8 mouse cellular contexts compared by ENCODE assay signal in the genomic region with DNA sequence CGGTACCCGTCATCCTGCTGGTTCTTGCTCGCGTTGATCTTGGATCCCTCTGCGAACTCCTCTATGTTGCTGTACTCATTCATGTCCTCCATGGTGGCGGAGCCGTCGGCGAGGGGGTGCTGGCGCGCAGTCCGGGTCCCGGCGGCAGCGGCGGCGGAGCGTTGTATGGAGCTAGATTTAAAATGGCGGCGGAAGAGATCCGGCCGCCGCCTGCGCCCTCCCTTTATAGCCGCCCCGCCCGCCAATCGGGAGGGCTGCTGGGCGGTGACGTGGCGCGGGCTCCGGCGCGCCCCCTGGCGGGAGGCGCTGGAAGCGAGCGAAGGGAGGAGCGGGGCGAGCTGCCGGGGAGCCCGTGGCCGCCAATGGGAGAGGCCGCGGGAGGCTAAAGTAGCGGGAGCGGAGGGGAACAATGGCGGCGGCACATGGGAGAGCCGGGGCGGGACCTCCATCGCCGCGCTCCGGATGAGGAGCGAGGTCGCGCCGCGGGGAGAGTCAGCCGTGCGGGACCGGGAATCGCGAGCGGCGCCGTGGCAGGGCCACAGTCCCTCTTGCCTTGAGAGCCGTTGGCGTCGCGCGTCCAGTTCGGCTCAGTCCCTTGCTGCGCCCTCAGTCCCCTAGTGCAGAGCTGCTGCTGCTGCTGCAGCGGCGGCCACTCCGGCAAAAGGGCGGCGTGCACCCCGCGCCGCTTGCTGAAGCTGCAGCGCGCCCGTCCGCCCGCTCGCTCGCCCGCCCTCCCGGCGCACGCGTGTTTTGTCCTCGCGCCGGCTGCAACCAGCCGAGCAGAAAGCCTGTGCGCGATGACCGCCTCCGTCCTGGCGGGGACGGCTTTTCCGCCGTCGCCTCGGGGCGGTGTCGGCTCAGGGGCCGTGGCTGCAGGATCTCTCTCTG. TPM values are rescaled to one million over a fixed set of nuclear protein-coding genes. Genes with fewer than 3 reads are reported as not detected.
A peak's percentile ranks its signal among the peaks of the same experiment; 100 is the strongest.
DNase-seq lines count a peak whose midpoint lies in the region; ATAC-seq and TF ChIP-seq lines count a peak whose summit lies in the region.

No protein-coding gene starts in this region.

- H3K4me3 ChIP-seq in hindbrain, embryonic 11.5 days (ENCODE audit: low read depth, low read length): peak overlapping the region; percentile 97
- H3K4me3 ChIP-seq in lung, postnatal 0 days (ENCODE audit: low read depth, low read length): peak overlapping the region; percentile 99

- peak overlapping the region; percentile 100 for H3K9ac ChIP-seq in hindbrain, embryonic 11.5 days (ENCODE audit: low read depth, low read length)
- peak overlapping the region; percentile 87 for H3K9ac ChIP-seq in lung, postnatal 0 days (replicated peaks; ENCODE audit: low read depth)

- TF ChIP-seq CTCF in lung, postnatal 0 days (IDR thresholded peaks at IDR 0.05): peak; percentile 93

- WGBS in hindbrain, embryonic 11.5 days: under 1% methylated on average over 93 of the region's 113 CpGs
- WGBS in lung, postnatal 0 days: 0% methylated on average over 78 of the region's 113 CpGs

- H3K4me2 ChIP-seq in hindbrain, embryonic 11.5 days (replicated peaks; ENCODE audit: low read depth, low read length): peak overlapping the region; percentile 54
- H3K4me2 ChIP-seq in lung, postnatal 0 days (replicated peaks; ENCODE audit: low read depth, low read length): peak overlapping the region; percentile 98

- no peaks in the 10 kb centered on the region for H3K9me3 ChIP-seq in hindbrain, embryonic 11.5 days (ENCODE audit: control insufficient read depth, low read length)
- no peaks in the 10 kb centered on the region for H3K9me3 ChIP-seq in lung, postnatal 0 days (ENCODE audit: low read length)

- peak; percentile 98 for DNase-seq in NIH3T3 (ENCODE audit: low read depth)
- peak; percentile 96 for DNase-seq in cerebellum, adult 9-11 months
- peak; percentile 82 to 98 for DNase-seq in frontal cortex, adult 2 months (ENCODE audit: extremely low spot score in 1 of 2, low spot score in 1 of 2)
- peak; percentile 99 for DNase-seq in hindbrain, embryonic 11.5 days (ENCODE audit: low spot score)
- DNase-seq in layer of hippocampus, postnatal 10 days (ENCODE audit: low spot score in 2 of 2): peak; percentile 99 to 100
- peak; percentile 96 for DNase-seq in lung, postnatal 0 days (ENCODE audit: low spot score)
- peak; percentile 95 for DNase-seq in ovary, postnatal 10 days (ENCODE audit: low spot score)
- peak; percentile 96 for DNase-seq in thymus, postnatal 0 days (ENCODE audit: low spot score)

- peaks cover 2% of the 10 kb centered on the region for H3K4me1 ChIP-seq in hindbrain, embryonic 11.5 days (replicated peaks; ENCODE audit: control insufficient read depth, insufficient read depth, low read length)
- H3K4me1 ChIP-seq in lung, postnatal 0 days (ENCODE audit: insufficient read depth, low read depth, low read length): peaks cover 14% of the 10 kb centered on the region

- TF ChIP-seq EP300 in lung, postnatal 0 days (IDR thresholded peaks at IDR 0.05): no peak

- peaks cover 5% of the 10 kb centered on the region; the same call in 1 of the 2 replicates for H3K36me3 ChIP-seq in hindbrain, embryonic 11.5 days (ENCODE audit: control insufficient read depth, insufficient read depth, low read length)
- peaks cover 9% of the 10 kb centered on the region; the same call in 1 of the 2 replicates for H3K36me3 ChIP-seq in lung, postnatal 0 days (ENCODE audit: insufficient read depth, low read length)

- H3K27ac ChIP-seq in hindbrain, embryonic 11.5 days (ENCODE audit: low read depth, low read length): peak overlapping the region; percentile 98
- peak overlapping the region; percentile 91 for H3K27ac ChIP-seq in lung, postnatal 0 days (ENCODE audit: low read length)

- no peaks in the 10 kb centered on the region for H3K27me3 ChIP-seq in hindbrain, embryonic 11.5 days (ENCODE audit: control insufficient read depth, insufficient read depth, low read length)
- no peaks in the 10 kb centered on the region for H3K27me3 ChIP-seq in lung, postnatal 0 days (replicated peaks; ENCODE audit: insufficient read depth, low read length)

- peak; percentile 75 for ATAC-seq in hindbrain, embryonic 11.5 days (ENCODE audit: low FRiP score)
- peak; percentile 86 for ATAC-seq in lung, postnatal 0 days

RNA-seq across cellular contexts. Expression of a gene that starts 0.5 kb away (rescaled TPM):
- polyA plus RNA-seq in frontal cortex, adult 2 months (2012; rRNA removed): 302 and 335 TPM in 2 replicates
- polyA plus RNA-seq in hindbrain, embryonic 11.5 days (2014; fragmentation: Nextera tagmentation; extraction: Ambion mirVana): 268 and 286 TPM in 2 replicates
- 100 to 1,000 TPM; 200 to 236 TPM for total RNA-seq in layer of hippocampus, postnatal 10 days (2021)
- 59.5 and 70.9 TPM in 2 replicates for polyA plus RNA-seq in lung, postnatal 0 days (2015; fragmentation: Nextera tagmentation; extraction: Ambion mirVana)
- 101 and 125 TPM in 2 replicates for polyA plus RNA-seq in thymus, postnatal 0 days (2015; fragmentation: Nextera tagmentation; extraction: Ambion mirVana)

RNA-seq across cellular contexts. Expression of a gene that starts 0.8 kb away (rescaled TPM):
- 83.9 and 85.0 TPM in 2 replicates for polyA plus RNA-seq in frontal cortex, adult 2 months (2012; rRNA removed)
- polyA plus RNA-seq in hindbrain, embryonic 11.5 days (2014; fragmentation: Nextera tagmentation; extraction: Ambion mirVana): 47.6 and 48.8 TPM in 2 replicates
- total RNA-seq in layer of hippocampus, postnatal 10 days (2021): 10 to 100 TPM; 54.4 to 58.7 TPM
- polyA plus RNA-seq in lung, postnatal 0 days (2015; fragmentation: Nextera tagmentation; extraction: Ambion mirVana): 27.9 and 29.6 TPM in 2 replicates
- 33.9 and 35.1 TPM in 2 replicates for polyA plus RNA-seq in thymus, postnatal 0 days (2015; fragmentation: Nextera tagmentation; extraction: Ambion mirVana)

Comparison
In these comparisons a context has a peak if more than half of its experiments do, and no peak if none do; other contexts are left out.
1. Peak in every context shown above with its lines: DNase-seq, ATAC-seq, H3K4me3 ChIP-seq and H3K27ac ChIP-seq.